Mouse (Mus musculus): ENCODE results near the gene Anp32b.

GRCm38 (mm10) chr4:46404042-46404795, 46.5 kb upstream of the Anp32b start:
- no peak for TF ChIP-seq CTCF (IDR thresholded peaks at IDR 0.05; ENCODE audit: low read depth)
- TF ChIP-seq EP300 (optimal IDR thresholded peaks at IDR 0.05): no peak

Data from stomach, postnatal 0 days (tissue).